Mouse (Mus musculus) hindbrain, postnatal 0 days (tissue): ENCODE results near the gene Slit3. TPM values are rescaled to one million over a fixed set of nuclear protein-coding genes. Genes with fewer than 3 reads are reported as not detected.

Source experiments
- ATAC-seq: fragments of 200-750 bp; cut with Nextera tagmentation; 2 replicates; pipeline ENCODE4 v1.8.0; 2017; ENCODE audit warnings: mild to moderate bottlenecking, moderate TSS enrichment, moderate library complexity
- DNase-seq: peaks from one replicate; pipeline ENCODE4 v3.0.0-alpha.2; 2015; ENCODE audit warnings: low spot score
- H3K27ac ChIP-seq: fragments of 300-500 bp; sonication (generic); 2 replicates; pipeline ENCODE4 v1.5.1; 2014; ENCODE audit warnings: mild to moderate bottlenecking
- H3K27me3 ChIP-seq: fragments of 300-500 bp; sonication (generic); 2 replicates; pipeline ENCODE4 v1.6.1; 2014; ENCODE audit warnings: low read length, mixed read lengths; ENCODE audit not compliant: insufficient read depth
- H3K36me3 ChIP-seq: fragments of 300-500 bp; sonication (generic); 2 replicates; pipeline ENCODE4 v1.6.1; 2014; ENCODE audit warnings: low read length, mixed read lengths; ENCODE audit not compliant: insufficient read depth
- H3K4me1 ChIP-seq: fragments of 300-500 bp; sonication (generic); 2 replicates; pipeline ENCODE4 v1.6.1; 2014; ENCODE audit warnings: antibody characterized with exemption, low read length, mixed read lengths; ENCODE audit not compliant: insufficient read depth
- H3K4me2 ChIP-seq: fragments of 300-500 bp; sonication (generic); 2 replicates; pipeline ENCODE4 v1.6.1; 2014; ENCODE audit warnings: low read depth, mild to moderate bottlenecking, low read length, moderate library complexity, mixed read lengths
- H3K4me3 ChIP-seq: fragments of 300-500 bp; sonication (generic); 2 replicates; pipeline ENCODE4 v1.5.1; 2014; ENCODE audit warnings: low read length
- H3K9ac ChIP-seq: fragments of 300-500 bp; sonication (generic); replicated peaks from 2 replicates; pipeline ENCODE4 v1.6.1; 2014; ENCODE audit warnings: mild to moderate bottlenecking, low read length, moderate library complexity, mixed read lengths
- H3K9me3 ChIP-seq: fragments of 300-500 bp; sonication (generic); 2 replicates; pipeline ENCODE4 v1.6.1; 2016; ENCODE audit warnings: low read length, mixed read lengths
- CTCF ChIP-seq: IDR thresholded peaks from 2 replicates; pipeline ENCODE4 v1.5.1; 2016; ENCODE audit warnings: antibody characterized with exemption, control low read depth, low read depth
- WGBS: fragments of 180-500 bp; shearing (Covaris S2); extraction: QIAGEN DNeasy Blood & Tissue Kit; methylation state at CpG from one replicate; pipeline ENCODE4 v1.1.7; 2014; 5-methylcytosine and 5-hydroxymethylcytosine counted together
- polyA plus RNA-seq: library from polyadenylated mRNA; unstranded; fragments of >200 nt; fragmentation: Nextera tagmentation; extraction: Ambion mirVana; gene quantifications from 2 replicates; pipeline ENCODE4 v1.2.1, GENCODE M21; 2015
- total RNA-seq: library from RNA; depleted of rRNA; stranded (reverse); fragments of >200 nt; gene quantifications from 2 replicates; pipeline ENCODE4 v1.2.3, GENCODE M21; 2014

Slit3 gene
- total and polyA plus RNA-seq, 2 experiments from 2014 or later: 4.9 to 13.4 TPM

GRCm38 (mm10) chr11:35297319-35297718 is 176.3 kb downstream of the Slit3 start:
- 0 out of 2 replicates have a peak, but pooled peaks cover 7% of the 10 kb centered on the region for H3K4me1 ChIP-seq
- no peaks in the 10 kb centered on the region for H3K9me3 ChIP-seq
- no peak overlapping the region for H3K27ac ChIP-seq
- H3K36me3 ChIP-seq: no peaks in the 10 kb centered on the region
- no peak overlapping the region for H3K4me2 ChIP-seq
- H3K4me3 ChIP-seq: no peak overlapping the region
- no peak overlapping the region for H3K9ac ChIP-seq
- ATAC-seq (no peak), DNase-seq (no peak)
- TF ChIP-seq CTCF: no peak
- WGBS: 32% methylated on average over 5 of the region's 5 CpGs
- H3K27me3 ChIP-seq: no peaks in the 10 kb centered on the region

GRCm38 (mm10) chr11:35298526-35298925 is 177.5 kb downstream of the Slit3 start:
- Histone ChIP-seq H3K9ac (no peak overlapping the region), H3K9me3 (no peaks in the 10 kb centered on the region), H3K4me2 (no peak overlapping the region), H3K27ac (no peak overlapping the region), H3K36me3 (no peaks in the 10 kb centered on the region), H3K4me3 (no peak overlapping the region), H3K4me1 (0 out of 2 replicates have a peak, but pooled peaks cover 7% of the 10 kb centered on the region), H3K27me3 (no peaks in the 10 kb centered on the region)
- no peak for TF ChIP-seq CTCF
- DNase-seq (peak; percentile 44), ATAC-seq (0 out of 2 replicates have a peak, but pooled peaks have one; percentile 33)
- WGBS: 64% methylated on average over 2 of the region's 2 CpGs

DNA sequence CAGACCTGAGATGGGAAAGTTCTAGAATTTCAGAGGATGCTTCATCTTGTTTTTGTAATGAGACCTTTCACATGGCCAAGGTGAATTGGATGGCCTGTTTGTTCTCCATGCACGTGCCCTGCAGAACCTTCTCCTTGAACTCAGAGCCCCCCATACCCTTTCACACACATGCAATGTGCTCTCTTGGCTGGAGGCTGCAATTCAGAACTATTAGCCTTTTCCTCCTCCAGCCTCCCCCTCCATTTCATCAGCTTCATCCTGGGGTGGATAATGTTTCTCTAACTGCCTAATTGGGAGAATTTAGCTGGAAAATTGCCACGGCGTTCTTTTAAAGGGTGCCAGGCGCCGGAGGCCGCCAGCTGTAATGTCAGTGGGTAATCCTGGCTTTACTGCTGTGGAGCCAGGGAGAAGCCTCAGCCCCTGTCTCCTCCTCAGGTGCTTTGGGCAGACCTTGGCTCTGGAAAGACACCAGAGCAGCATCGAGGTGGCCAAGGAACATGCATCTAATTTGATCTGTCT is 178.9 kb downstream of the Slit3 start:
- no peak for ATAC-seq
- Histone ChIP-seq H3K36me3 (no peaks in the 10 kb centered on the region), H3K27ac (no peak overlapping the region), H3K9me3 (no peaks in the 10 kb centered on the region), H3K4me2 (no peak overlapping the region), H3K27me3 (no peaks in the 10 kb centered on the region), H3K9ac (no peak overlapping the region), H3K4me3 (no peak overlapping the region), H3K4me1 (0 out of 2 replicates have a peak, but pooled peaks cover 11% of the 10 kb centered on the region)
- DNase-seq: peak; percentile 61
- WGBS: 59% methylated on average over 7 of the region's 7 CpGs
- no peak for TF ChIP-seq CTCF

DNA sequence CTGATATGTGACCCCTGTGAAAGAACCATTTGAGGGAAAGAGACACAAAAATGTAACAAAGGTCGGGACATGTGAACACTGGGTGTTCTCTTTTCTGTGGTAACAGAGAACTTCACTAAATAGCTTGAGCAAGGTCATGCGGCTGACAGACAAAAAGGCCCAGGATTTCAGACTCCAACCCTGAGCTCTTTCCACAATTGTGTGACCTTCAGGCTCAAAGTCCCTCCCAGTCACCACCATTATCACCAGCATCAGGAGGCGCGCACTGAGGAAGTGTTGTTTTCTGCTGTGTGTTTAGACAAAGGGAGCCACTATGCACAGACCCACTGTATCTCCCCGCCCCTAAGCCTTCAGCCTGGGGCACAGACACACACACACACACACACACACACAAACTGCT is 181.2 kb downstream of the Slit3 start:
- no peak overlapping the region for H3K27ac ChIP-seq
- H3K9ac ChIP-seq: no peak overlapping the region
- H3K4me3 ChIP-seq: no peak overlapping the region
- no peaks in the 10 kb centered on the region for H3K27me3 ChIP-seq
- no peaks in the 10 kb centered on the region for H3K36me3 ChIP-seq
- H3K4me1 ChIP-seq: 0 out of 2 replicates have a peak, but pooled peaks cover 9% of the 10 kb centered on the region
- DNase-seq (no peak), ATAC-seq (no peak)
- H3K9me3 ChIP-seq: no peaks in the 10 kb centered on the region
- no peak for TF ChIP-seq CTCF
- 90% methylated on average over 5 of the region's 5 CpGs for WGBS
- no peak overlapping the region for H3K4me2 ChIP-seq

DNA sequence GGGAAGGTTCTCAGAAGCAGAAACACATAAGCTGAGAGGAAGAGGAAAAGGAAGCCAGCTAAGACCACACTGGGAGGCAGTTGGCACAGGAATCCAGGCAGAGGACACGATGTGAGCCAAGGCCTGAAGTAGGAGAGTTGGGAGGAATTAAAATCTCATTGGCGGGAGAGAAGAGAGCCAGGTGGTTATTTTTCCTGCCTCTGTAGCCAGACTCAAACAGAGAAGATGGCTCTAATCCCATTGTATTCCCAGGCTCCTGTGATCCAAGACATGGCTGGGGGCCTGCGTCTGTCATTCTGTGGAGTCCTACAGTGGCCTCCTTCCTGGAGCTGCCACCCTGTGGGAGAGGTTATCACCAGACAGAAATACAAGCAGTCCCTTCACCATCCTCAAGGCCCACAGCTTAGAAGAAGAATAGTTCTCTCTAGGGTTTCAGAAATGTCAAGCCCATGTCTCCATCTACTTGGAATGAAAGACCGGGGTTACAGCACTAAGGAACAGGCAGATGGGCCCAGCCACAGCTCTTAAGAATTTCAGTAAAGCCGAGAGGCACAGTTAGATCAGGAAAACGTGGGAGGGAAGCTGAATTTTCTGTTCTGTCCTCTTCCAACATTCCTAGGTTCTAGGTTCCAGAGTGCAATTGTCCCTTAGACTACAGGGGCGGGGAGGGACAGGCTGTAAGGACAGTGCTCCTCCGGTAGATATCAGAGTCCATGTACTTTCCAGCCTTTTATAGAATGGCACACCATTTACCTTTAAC is 183.4 kb downstream of the Slit3 start:
- no peak overlapping the region for H3K4me3 ChIP-seq
- no peaks in the 10 kb centered on the region for H3K27me3 ChIP-seq
- H3K9ac ChIP-seq: no peak overlapping the region
- H3K4me1 ChIP-seq: 0 out of 2 replicates have a peak, but pooled peaks cover 9% of the 10 kb centered on the region
- ATAC-seq (0 out of 2 replicates have a peak, but pooled peaks have one; percentile 24), DNase-seq (peak; percentile 55)
- no peak for TF ChIP-seq CTCF
- no peak overlapping the region for H3K4me2 ChIP-seq
- peak overlapping the region; percentile 54; the same call in 1 of the 2 replicates for H3K27ac ChIP-seq
- no peaks in the 10 kb centered on the region for H3K9me3 ChIP-seq
- WGBS: 73% methylated on average over 8 of the region's 8 CpGs
- no peaks in the 10 kb centered on the region for H3K36me3 ChIP-seq

DNA sequence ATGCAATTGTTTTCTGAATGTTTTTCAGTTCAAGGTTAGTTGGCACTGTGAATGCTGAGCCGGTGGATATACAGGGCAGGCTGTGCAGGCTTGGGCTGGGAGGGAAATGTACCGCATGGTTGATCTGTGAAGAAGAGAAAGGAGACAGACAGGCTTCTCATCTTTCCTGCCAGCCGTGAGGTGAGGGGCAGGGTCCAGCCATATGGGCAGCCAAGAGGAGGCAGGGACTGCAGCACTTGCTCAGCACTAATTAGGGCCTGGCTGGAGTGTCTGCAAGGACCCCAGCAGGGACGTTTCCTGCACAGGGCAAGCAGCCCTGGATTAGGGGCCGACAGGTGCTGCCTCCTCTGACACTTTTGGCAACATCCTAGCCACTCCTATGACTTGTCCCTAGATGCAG is 184.1 kb downstream of the Slit3 start:
- 0 out of 2 replicates have a peak, but pooled peaks cover 6% of the 10 kb centered on the region for H3K4me1 ChIP-seq
- H3K27me3 ChIP-seq: no peaks in the 10 kb centered on the region
- 47% methylated on average over 5 of the region's 5 CpGs for WGBS
- H3K9me3 ChIP-seq: no peaks in the 10 kb centered on the region
- H3K9ac ChIP-seq: no peak overlapping the region
- no peak overlapping the region for H3K4me2 ChIP-seq
- no peak overlapping the region for H3K4me3 ChIP-seq
- no peak for TF ChIP-seq CTCF
- DNase-seq (peak; percentile 62), ATAC-seq (peak; percentile 80)
- H3K36me3 ChIP-seq: no peaks in the 10 kb centered on the region
- peak overlapping the region; percentile 26; the same call in 1 of the 2 replicates for H3K27ac ChIP-seq

- DNase-seq: no peak
- no peak for ATAC-seq
- WGBS: 78% methylated on average over 3 of the region's 3 CpGs
Observed at GRCm38 (mm10) chr11:35305910-35306309, 184.9 kb downstream of the Slit3 start.

More at GRCm38 (mm10) chr11:35305910-35306309, 184.9 kb downstream of the Slit3 start:
- Histone ChIP-seq H3K4me2 (no peak overlapping the region), H3K36me3 (no peaks in the 10 kb centered on the region), H3K4me1 (0 out of 2 replicates have a peak, but pooled peaks cover 5% of the 10 kb centered on the region), H3K9ac (no peak overlapping the region), H3K9me3 (no peaks in the 10 kb centered on the region), H3K27ac (no peak overlapping the region), H3K4me3 (no peak overlapping the region), H3K27me3 (no peaks in the 10 kb centered on the region)
- no peak for TF ChIP-seq CTCF
